Mouse (Mus musculus): ENCODE results near the gene Fbxl22. TPM values are rescaled to one million over a fixed set of nuclear protein-coding genes. Genes with fewer than 3 reads are reported as not detected.

The Fbxl22 gene
- polyA plus RNA-seq, 1 experiment from 2014 or later: 14.7 TPM

DNA sequence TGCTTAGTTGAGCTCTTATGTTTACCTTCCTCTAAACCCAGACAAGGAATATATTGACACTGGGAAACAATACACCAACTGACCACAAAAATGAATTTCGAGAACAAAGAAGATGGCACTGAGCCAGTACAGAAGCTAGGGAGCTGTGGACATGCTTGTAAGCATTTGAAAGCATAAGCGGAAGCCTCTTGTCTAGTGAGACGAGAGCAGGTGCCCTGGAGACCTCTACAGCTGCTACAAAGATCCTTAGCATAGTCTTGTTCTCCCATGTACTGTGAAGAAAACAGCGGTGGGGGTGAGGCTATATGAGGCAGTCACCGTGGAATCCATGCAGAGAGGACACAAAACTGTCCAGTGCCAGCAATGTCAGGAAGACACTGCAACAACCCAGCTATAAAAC, 4.5 kb upstream of the Fbxl22 start:
- Histone ChIP-seq H3K4me1 (ENCODE audit: control insufficient read depth, insufficient read depth, low read length) (no peaks in the 10 kb centered on the region), H3K9ac (ENCODE audit: low read depth, low read length) (no peak overlapping the region), H3K9me3 (ENCODE audit: control insufficient read depth, low read length) (no peaks in the 10 kb centered on the region), H3K27me3 (replicated peaks; ENCODE audit: control insufficient read depth, insufficient read depth, low read length) (no peaks in the 10 kb centered on the region), H3K4me3 (ENCODE audit: low read depth, low read length) (no peak overlapping the region), H3K36me3 (ENCODE audit: control insufficient read depth, insufficient read depth, low read length) (peaks cover 73% of the 10 kb centered on the region), H3K27ac (replicated peaks; ENCODE audit: low read depth, low read length) (no peak overlapping the region), H3K4me2 (ENCODE audit: low read depth, low read length) (no peak overlapping the region)
- DNase-seq (ENCODE audit: low spot score) (peak; percentile 80), ATAC-seq (ENCODE audit: low read depth) (peak; percentile 70)
- 62% methylated on average over 5 of the region's 5 CpGs for WGBS

GRCm38 (mm10) chr9:66518251-66518650, 3.9 kb upstream of the Fbxl22 start:
- H3K36me3 ChIP-seq (ENCODE audit: control insufficient read depth, insufficient read depth, low read length): peaks cover 67% of the 10 kb centered on the region
- no peak for DNase-seq (ENCODE audit: low spot score)
- whole genome bisulfite sequencing: 85% methylated on average over 5 of the region's 5 CpGs

GRCm38 (mm10) chr9:66517746-66518145, 3.4 kb upstream of the Fbxl22 start:
- no peaks in the 10 kb centered on the region for H3K9me3 ChIP-seq (ENCODE audit: control insufficient read depth, low read length)
- no peak for ATAC-seq (ENCODE audit: low read depth)
- H3K27me3 ChIP-seq (replicated peaks; ENCODE audit: control insufficient read depth, insufficient read depth, low read length): no peaks in the 10 kb centered on the region
- H3K4me3 ChIP-seq (ENCODE audit: low read depth, low read length): no peak overlapping the region
- 93% methylated on average over 10 of the region's 10 CpGs for WGBS
- DNase-seq (ENCODE audit: low spot score): no peak
- 0 out of 2 replicates have a peak, but pooled peaks cover under 1% of the 10 kb centered on the region for H3K4me1 ChIP-seq (ENCODE audit: control insufficient read depth, insufficient read depth, low read length)
- no peak overlapping the region for H3K9ac ChIP-seq (ENCODE audit: low read depth, low read length)
- no peak overlapping the region for H3K4me2 ChIP-seq (ENCODE audit: low read depth, low read length)
- peaks cover 63% of the 10 kb centered on the region for H3K36me3 ChIP-seq (ENCODE audit: control insufficient read depth, insufficient read depth, low read length)
- H3K27ac ChIP-seq (replicated peaks; ENCODE audit: low read depth, low read length): no peak overlapping the region

More at GRCm38 (mm10) chr9:66518251-66518650, 3.9 kb upstream of the Fbxl22 start:
- no peaks in the 10 kb centered on the region for H3K9me3 ChIP-seq (ENCODE audit: control insufficient read depth, low read length)
- ATAC-seq (ENCODE audit: low read depth): no peak
- no peak overlapping the region for H3K4me2 ChIP-seq (ENCODE audit: low read depth, low read length)
- no peak overlapping the region for H3K4me3 ChIP-seq (ENCODE audit: low read depth, low read length)
- no peaks in the 10 kb centered on the region for H3K27me3 ChIP-seq (replicated peaks; ENCODE audit: control insufficient read depth, insufficient read depth, low read length)
- H3K27ac ChIP-seq (replicated peaks; ENCODE audit: low read depth, low read length): no peak overlapping the region
- H3K4me1 ChIP-seq (ENCODE audit: control insufficient read depth, insufficient read depth, low read length): no peaks in the 10 kb centered on the region
- no peak overlapping the region for H3K9ac ChIP-seq (ENCODE audit: low read depth, low read length)

DNA sequence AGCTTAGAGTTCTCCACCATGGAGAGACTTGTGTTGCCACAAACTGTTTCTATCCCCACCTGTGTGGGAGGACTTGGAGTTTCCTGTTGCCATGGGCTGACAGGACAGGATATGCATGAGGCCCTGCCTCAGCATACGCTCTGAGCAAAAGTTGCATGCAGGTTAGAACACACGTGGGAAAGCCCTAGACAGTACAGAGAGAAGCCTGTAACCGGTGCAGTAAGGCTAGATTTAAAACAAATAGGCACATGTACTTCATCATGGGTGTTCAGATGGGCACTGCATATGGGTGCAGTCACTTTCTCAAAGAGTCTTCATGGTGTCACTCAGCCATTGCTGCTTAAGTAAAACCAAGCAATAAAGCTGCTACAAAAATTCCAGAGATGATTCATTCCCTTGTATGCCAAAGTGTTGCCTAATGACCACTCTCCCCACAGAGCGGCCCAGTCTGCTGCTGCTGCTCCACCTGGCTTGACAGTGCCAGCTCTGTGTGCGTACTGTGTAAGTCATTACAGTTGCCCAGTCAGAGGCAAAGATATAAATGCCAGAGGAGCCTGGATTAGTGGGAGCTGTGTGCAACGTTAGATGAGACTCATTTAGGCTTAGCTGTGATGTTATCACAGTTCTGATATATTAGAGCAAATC, 2.0 kb upstream of the Fbxl22 start:
- ATAC-seq (ENCODE audit: low read depth): no peak
- Histone ChIP-seq H3K27ac (replicated peaks; ENCODE audit: low read depth, low read length) (no peak overlapping the region), H3K27me3 (replicated peaks; ENCODE audit: control insufficient read depth, insufficient read depth, low read length) (no peaks in the 10 kb centered on the region), H3K4me1 (ENCODE audit: control insufficient read depth, insufficient read depth, low read length) (0 out of 2 replicates have a peak, but pooled peaks cover 4% of the 10 kb centered on the region), H3K36me3 (ENCODE audit: control insufficient read depth, insufficient read depth, low read length) (peaks cover 51% of the 10 kb centered on the region), H3K9me3 (ENCODE audit: control insufficient read depth, low read length) (no peaks in the 10 kb centered on the region), H3K4me3 (ENCODE audit: low read depth, low read length) (no peak overlapping the region), H3K4me2 (ENCODE audit: low read depth, low read length) (no peak overlapping the region), H3K9ac (ENCODE audit: low read depth, low read length) (no peak overlapping the region)
- WGBS: 88% methylated on average over 6 of the region's 6 CpGs
- DNase-seq (ENCODE audit: low spot score): no peak

DNA sequence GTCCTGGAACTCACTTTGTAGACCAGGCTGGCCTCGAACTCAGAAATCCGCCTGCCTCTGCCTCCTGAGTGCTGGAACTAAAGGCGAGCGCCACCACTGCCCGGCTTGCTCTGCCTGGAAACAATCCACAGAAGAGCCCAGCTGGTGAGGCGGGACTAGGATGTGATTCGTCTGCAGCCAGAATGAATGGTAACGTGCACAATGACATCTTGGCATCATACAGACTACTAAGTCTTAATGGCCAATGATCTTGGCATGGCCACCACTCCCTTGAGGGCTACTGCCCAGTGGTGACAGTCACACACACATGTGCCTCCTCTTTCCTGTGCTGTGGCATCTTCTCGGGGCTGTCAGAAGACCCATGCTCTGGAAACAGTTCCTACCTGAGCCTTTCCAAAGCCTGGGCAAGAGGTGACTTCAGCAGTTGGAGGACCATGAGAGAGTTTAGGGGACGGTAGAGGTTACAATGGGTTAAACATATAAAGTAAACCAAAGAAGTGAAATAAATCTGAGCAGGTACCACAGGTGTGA, 1.4 kb upstream of the Fbxl22 start:
- DNase-seq (ENCODE audit: low spot score): no peak
- 91% methylated on average over 10 of the region's 10 CpGs for WGBS
- H3K9me3 ChIP-seq (ENCODE audit: control insufficient read depth, low read length): no peaks in the 10 kb centered on the region
- ATAC-seq (ENCODE audit: low read depth): no peak
- H3K4me1 ChIP-seq (ENCODE audit: control insufficient read depth, insufficient read depth, low read length): peaks cover 6% of the 10 kb centered on the region
- no peak overlapping the region for H3K27ac ChIP-seq (replicated peaks; ENCODE audit: low read depth, low read length)
- H3K4me3 ChIP-seq (ENCODE audit: low read depth, low read length): no peak overlapping the region
- H3K4me2 ChIP-seq (ENCODE audit: low read depth, low read length): no peak overlapping the region
- no peaks in the 10 kb centered on the region for H3K27me3 ChIP-seq (replicated peaks; ENCODE audit: control insufficient read depth, insufficient read depth, low read length)
- H3K36me3 ChIP-seq (ENCODE audit: control insufficient read depth, insufficient read depth, low read length): peaks cover 51% of the 10 kb centered on the region
- no peak overlapping the region for H3K9ac ChIP-seq (ENCODE audit: low read depth, low read length)

DNA sequence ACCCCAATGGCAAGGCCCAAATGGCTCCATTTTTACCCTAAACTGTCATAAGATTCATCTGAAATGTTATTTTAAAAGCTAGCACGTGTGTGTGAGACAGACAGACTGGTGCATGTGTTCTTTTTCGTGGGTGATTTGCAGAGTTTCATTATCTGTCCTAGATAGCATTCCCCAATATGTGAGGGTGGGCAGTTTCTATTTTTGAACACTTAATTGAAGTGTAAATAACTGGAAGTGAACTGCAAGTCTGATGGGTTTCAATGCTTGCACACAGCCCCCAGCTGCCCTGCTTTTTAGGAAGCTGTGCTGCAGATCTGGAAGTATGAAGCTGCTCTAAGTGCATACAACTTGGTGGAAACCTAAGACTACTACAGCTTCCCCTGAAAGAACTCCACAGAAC, 722 bp upstream of the Fbxl22 start:
- ATAC-seq (ENCODE audit: low read depth): no peak
- H3K27ac ChIP-seq (replicated peaks; ENCODE audit: low read depth, low read length): peak overlapping the region; percentile 34; the same call in 1 of the 2 replicates

GRCm38 (mm10) chr9:66513661-66514255, 635 bp downstream of the Fbxl22 start:
- Histone ChIP-seq H3K9ac (ENCODE audit: low read depth, low read length) (no peak overlapping the region), H3K4me1 (ENCODE audit: control insufficient read depth, insufficient read depth, low read length) (peaks cover 11% of the 10 kb centered on the region), H3K4me2 (ENCODE audit: low read depth, low read length) (no peak overlapping the region), H3K27me3 (replicated peaks; ENCODE audit: control insufficient read depth, insufficient read depth, low read length) (no peaks in the 10 kb centered on the region), H3K4me3 (ENCODE audit: low read depth, low read length) (no peak overlapping the region), H3K36me3 (ENCODE audit: control insufficient read depth, insufficient read depth, low read length) (peaks cover 42% of the 10 kb centered on the region), H3K9me3 (ENCODE audit: control insufficient read depth, low read length) (no peaks in the 10 kb centered on the region), H3K27ac (replicated peaks; ENCODE audit: low read depth, low read length) (peak overlapping the region; percentile 61)
- DNase-seq (ENCODE audit: low spot score) (no peak), ATAC-seq (ENCODE audit: low read depth) (no peak)
- 79% methylated on average over 4 of the region's 4 CpGs for WGBS

More for the DNA sequence above, 722 bp upstream of the Fbxl22 start:
- no peak overlapping the region for H3K4me3 ChIP-seq (ENCODE audit: low read depth, low read length)
- no peak overlapping the region for H3K4me2 ChIP-seq (ENCODE audit: low read depth, low read length)
- H3K36me3 ChIP-seq (ENCODE audit: control insufficient read depth, insufficient read depth, low read length): peaks cover 46% of the 10 kb centered on the region
- WGBS: 84% methylated on average over 2 of the region's 2 CpGs
- no peak overlapping the region for H3K9ac ChIP-seq (ENCODE audit: low read depth, low read length)
- H3K4me1 ChIP-seq (ENCODE audit: control insufficient read depth, insufficient read depth, low read length): peaks cover 11% of the 10 kb centered on the region
- DNase-seq (ENCODE audit: low spot score): no peak
- no peaks in the 10 kb centered on the region for H3K9me3 ChIP-seq (ENCODE audit: control insufficient read depth, low read length)
- H3K27me3 ChIP-seq (replicated peaks; ENCODE audit: control insufficient read depth, insufficient read depth, low read length): no peaks in the 10 kb centered on the region

DNA sequence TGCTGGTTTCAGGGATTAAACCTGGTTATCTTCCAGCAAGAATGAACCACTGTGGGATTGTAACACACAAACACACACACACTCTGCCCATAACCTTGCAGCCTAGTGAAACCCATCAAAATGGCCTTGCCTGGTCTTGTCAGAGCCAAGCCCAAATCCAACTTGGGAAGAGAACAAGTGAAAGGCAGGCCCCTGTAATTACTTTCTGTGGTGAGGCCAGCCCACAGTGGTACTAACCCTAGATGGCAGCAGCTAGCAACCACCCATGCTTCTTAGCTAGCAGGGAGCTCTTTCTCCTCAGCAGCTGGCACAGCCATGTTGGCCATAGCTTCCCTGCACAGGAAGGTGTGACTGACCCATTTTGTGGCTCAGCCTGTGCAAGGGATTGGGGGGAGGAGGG, 1.2 kb downstream of the Fbxl22 start:
- Histone ChIP-seq H3K4me1 (ENCODE audit: control insufficient read depth, insufficient read depth, low read length) (peaks cover 11% of the 10 kb centered on the region), H3K9me3 (ENCODE audit: control insufficient read depth, low read length) (no peaks in the 10 kb centered on the region), H3K27me3 (replicated peaks; ENCODE audit: control insufficient read depth, insufficient read depth, low read length) (no peaks in the 10 kb centered on the region), H3K36me3 (ENCODE audit: control insufficient read depth, insufficient read depth, low read length) (peaks cover 42% of the 10 kb centered on the region), H3K4me3 (ENCODE audit: low read depth, low read length) (no peak overlapping the region), H3K27ac (replicated peaks; ENCODE audit: low read depth, low read length) (0 out of 2 replicates have a peak overlapping the region, but pooled peaks have one; percentile 94), H3K4me2 (ENCODE audit: low read depth, low read length) (peak overlapping the region; percentile 93; the same call in 1 of the 2 replicates), H3K9ac (ENCODE audit: low read depth, low read length) (no peak overlapping the region)
- DNase-seq (ENCODE audit: low spot score): peak; percentile 78
- ATAC-seq (ENCODE audit: low read depth): no peak; the same call in 1 of the 2 replicates
